Mouse (Mus musculus): Measurements from ENCODE around the gene Pakap.

DNA sequence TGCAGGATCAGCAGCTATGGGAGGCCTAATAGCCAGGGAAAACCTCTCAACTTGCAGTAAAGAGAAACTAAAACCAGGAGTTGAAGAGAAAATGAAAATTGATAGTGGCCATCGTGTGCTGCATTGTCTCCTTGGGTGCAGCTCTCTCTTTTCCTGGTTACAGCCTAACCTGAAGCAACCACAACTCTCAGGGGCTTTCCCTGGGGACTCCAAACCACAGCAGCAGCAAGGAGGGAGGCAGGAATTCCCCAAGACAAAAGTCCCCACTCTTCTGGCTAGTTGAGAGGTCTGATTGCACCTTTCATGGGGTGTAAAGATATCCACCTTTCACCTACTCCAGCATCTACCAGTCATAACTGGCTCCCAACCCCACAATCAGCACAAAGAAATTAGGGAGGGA is 157.6 kb downstream of the Pakap start:
- TF ChIP-seq CTCF (IDR thresholded peaks at IDR 0.05; ENCODE audit: low read depth, low read length), result no peak
- TF ChIP-seq POLR2A (IDR thresholded peaks at IDR 0.05; ENCODE audit: borderline replicate concordance, low read depth, low read length), result no peak

All from bone marrow macrophage, adult 2 months (primary cell).